Mouse (Mus musculus) hindbrain, embryonic 16.5 days (tissue): ENCODE measurements around the gene Sorcs2. TPM values are rescaled to one million over a fixed set of nuclear protein-coding genes. Genes with fewer than 3 reads are reported as not detected.

ENCODE experiments used
- ATAC-seq: fragments of 200-750 bp; cut with Nextera tagmentation; 2 replicates; pipeline ENCODE4 v1.8.0; 2017; ENCODE audit warnings: moderate TSS enrichment, moderate library complexity
- H3K27ac ChIP-seq: fragments of 300-500 bp; sonication (generic); 2 replicates; pipeline ENCODE4 v1.5.1; 2014; ENCODE audit warnings: low read depth, mild to moderate bottlenecking, control low read depth, low read length, moderate library complexity
- H3K27me3 ChIP-seq: fragments of 300-500 bp; sonication (generic); replicated peaks from 2 replicates; pipeline ENCODE4 v1.6.1; 2014; ENCODE audit warnings: low read length; ENCODE audit not compliant: control insufficient read depth, insufficient read depth
- H3K36me3 ChIP-seq: fragments of 300-500 bp; sonication (generic); 2 replicates; pipeline ENCODE4 v1.6.1; 2014; ENCODE audit warnings: mild to moderate bottlenecking, low read length, moderate library complexity, mixed read lengths; ENCODE audit not compliant: control insufficient read depth, insufficient read depth
- H3K4me1 ChIP-seq: fragments of 300-500 bp; sonication (generic); 2 replicates; pipeline ENCODE4 v1.6.1; 2014; ENCODE audit warnings: low read depth, low read length; ENCODE audit not compliant: control insufficient read depth, insufficient read depth
- H3K4me2 ChIP-seq: fragments of 300-500 bp; sonication (generic); 2 replicates; pipeline ENCODE4 v1.6.1; 2014; ENCODE audit warnings: mild to moderate bottlenecking, low read length, control low read depth, moderate library complexity
- H3K4me3 ChIP-seq: fragments of 300-500 bp; sonication (generic); 2 replicates; pipeline ENCODE4 v1.5.1; 2014; ENCODE audit warnings: mild to moderate bottlenecking, low read length, control low read depth, moderate library complexity
- H3K9ac ChIP-seq: fragments of 300-500 bp; sonication (generic); 2 replicates; pipeline ENCODE4 v1.6.1; 2014; ENCODE audit warnings: low read depth, mild to moderate bottlenecking, control low read depth, low read length, moderate library complexity
- H3K9me3 ChIP-seq: fragments of 300-500 bp; sonication (generic); 2 replicates; pipeline ENCODE4 v1.6.1; 2014; ENCODE audit warnings: mild to moderate bottlenecking, low read length, moderate library complexity; ENCODE audit not compliant: control insufficient read depth
- WGBS: fragments of 180-500 bp; shearing (Covaris S2); extraction: QIAGEN DNeasy Blood & Tissue Kit; methylation state at CpG from one replicate; pipeline ENCODE4 v1.1.7; 2014; 5-methylcytosine and 5-hydroxymethylcytosine counted together
- polyA plus RNA-seq: library from polyadenylated mRNA; unstranded; fragments of >200 nt; fragmentation: Nextera tagmentation; extraction: Ambion mirVana; gene quantifications from 2 replicates; pipeline ENCODE4 v1.2.1, GENCODE M21; 2015

Sorcs2 gene
- polyA plus RNA-seq, 1 experiment from 2014 or later, result 11.8 TPM

- Histone ChIP-seq H3K27ac (no peak overlapping the region), H3K9me3 (no peaks in the 10 kb centered on the region), H3K4me1 (peaks cover 2% of the 10 kb centered on the region; the same call in 1 of the 2 replicates), H3K4me2 (no peak overlapping the region), H3K4me3 (no peak overlapping the region), H3K27me3 (no peaks in the 10 kb centered on the region), H3K9ac (no peak overlapping the region), H3K36me3 (no peaks in the 10 kb centered on the region)
- WGBS, result 86% methylated on average over 4 of the region's 4 CpGs
- no peak for ATAC-seq
Observed at GRCm38 (mm10) chr5:36382721-36383120, 15.2 kb downstream of the Sorcs2 start.

GRCm38 (mm10) chr5:36382134-36382693 lies 15.7 kb downstream of the Sorcs2 start:
- H3K4me2 ChIP-seq, result no peak overlapping the region
- H3K9ac ChIP-seq, result no peak overlapping the region
- WGBS, result 77% methylated on average over 8 of the region's 8 CpGs
- peaks cover 2% of the 10 kb centered on the region for H3K4me1 ChIP-seq
- H3K36me3 ChIP-seq, result no peaks in the 10 kb centered on the region
- H3K27ac ChIP-seq, result no peak overlapping the region
- H3K4me3 ChIP-seq, result no peak overlapping the region
- no peaks in the 10 kb centered on the region for H3K27me3 ChIP-seq
- no peak for ATAC-seq
- H3K9me3 ChIP-seq, result no peaks in the 10 kb centered on the region

GRCm38 (mm10) chr5:36379938-36380511 lies 17.9 kb downstream of the Sorcs2 start:
- Histone ChIP-seq H3K9me3 (no peaks in the 10 kb centered on the region), H3K27me3 (no peaks in the 10 kb centered on the region), H3K4me2 (no peak overlapping the region), H3K36me3 (no peaks in the 10 kb centered on the region), H3K27ac (no peak overlapping the region), H3K9ac (no peak overlapping the region), H3K4me3 (no peak overlapping the region), H3K4me1 (peaks cover 10% of the 10 kb centered on the region)
- ATAC-seq, result no peak
- 76% methylated on average over 6 of the region's 6 CpGs for WGBS

- ATAC-seq, result no peak
- Histone ChIP-seq H3K27ac (no peak overlapping the region), H3K36me3 (no peaks in the 10 kb centered on the region), H3K9ac (no peak overlapping the region), H3K9me3 (no peaks in the 10 kb centered on the region), H3K4me2 (no peak overlapping the region), H3K27me3 (no peaks in the 10 kb centered on the region), H3K4me3 (no peak overlapping the region), H3K4me1 (peaks cover 17% of the 10 kb centered on the region)
- 88% methylated on average over 2 of the region's 2 CpGs for WGBS
Observed at GRCm38 (mm10) chr5:36378370-36378738, 19.6 kb downstream of the Sorcs2 start.

DNA sequence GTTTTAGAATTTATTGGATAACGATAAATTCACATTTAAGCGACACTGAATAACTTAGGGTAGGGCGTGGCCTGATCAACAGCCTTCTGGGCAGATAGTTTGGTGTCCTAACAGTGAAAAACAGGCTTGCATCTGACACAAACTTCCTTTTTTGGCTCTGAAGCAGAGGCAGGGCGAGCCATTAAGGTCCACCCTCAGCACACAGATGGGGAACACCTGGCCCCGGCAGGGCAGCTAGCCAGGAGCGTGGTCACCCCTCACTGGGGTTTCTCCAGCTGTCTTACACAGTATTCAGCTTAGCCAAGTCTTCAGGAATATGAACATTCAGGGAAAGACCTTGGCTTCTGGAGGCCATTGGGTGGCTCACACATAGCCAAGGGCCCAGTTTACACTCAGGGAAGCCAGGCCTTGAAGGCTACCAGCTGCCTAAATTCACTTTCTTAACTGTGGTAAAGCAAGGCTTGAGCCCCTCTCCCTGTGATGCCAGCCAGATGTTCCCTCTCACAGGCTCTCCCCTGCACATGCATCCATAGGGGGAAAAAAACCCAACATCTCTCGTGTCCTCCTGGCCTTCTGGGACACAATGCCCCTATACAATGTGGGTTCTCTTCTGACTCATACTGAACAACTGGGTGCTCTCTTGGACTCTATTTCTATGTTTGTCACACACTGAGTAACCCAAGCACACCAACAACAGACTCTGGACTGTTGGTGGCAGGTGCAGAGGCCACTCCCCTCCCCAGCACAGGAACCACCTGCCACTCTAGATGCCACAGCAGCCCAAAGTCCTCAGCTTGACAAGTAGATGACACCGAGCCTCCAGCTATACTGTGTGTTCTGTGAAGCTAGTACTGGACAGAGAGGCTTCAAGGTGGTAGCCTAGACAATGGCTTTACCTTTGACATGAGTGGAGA lies 20.2 kb downstream of the Sorcs2 start:
- WGBS, result 86% methylated on average over 8 of the region's 8 CpGs
- H3K4me1 ChIP-seq, result peaks cover 19% of the 10 kb centered on the region

GRCm38 (mm10) chr5:36375886-36376285 lies 22.1 kb downstream of the Sorcs2 start:
- Histone ChIP-seq H3K27ac (no peak overlapping the region), H3K4me2 (no peak overlapping the region), H3K27me3 (no peaks in the 10 kb centered on the region; the same call in 1 of the 2 replicates), H3K9ac (no peak overlapping the region), H3K4me1 (peaks cover 19% of the 10 kb centered on the region), H3K4me3 (no peak overlapping the region), H3K9me3 (no peaks in the 10 kb centered on the region), H3K36me3 (no peaks in the 10 kb centered on the region)
- 57% methylated on average over 8 of the region's 8 CpGs for WGBS
- ATAC-seq, result no peak

More for the DNA sequence above, 20.2 kb downstream of the Sorcs2 start:
- Histone ChIP-seq H3K27me3 (no peaks in the 10 kb centered on the region), H3K4me2 (no peak overlapping the region), H3K36me3 (no peaks in the 10 kb centered on the region), H3K9me3 (no peaks in the 10 kb centered on the region), H3K4me3 (no peak overlapping the region), H3K27ac (no peak overlapping the region), H3K9ac (no peak overlapping the region)
- ATAC-seq, result no peak

DNA sequence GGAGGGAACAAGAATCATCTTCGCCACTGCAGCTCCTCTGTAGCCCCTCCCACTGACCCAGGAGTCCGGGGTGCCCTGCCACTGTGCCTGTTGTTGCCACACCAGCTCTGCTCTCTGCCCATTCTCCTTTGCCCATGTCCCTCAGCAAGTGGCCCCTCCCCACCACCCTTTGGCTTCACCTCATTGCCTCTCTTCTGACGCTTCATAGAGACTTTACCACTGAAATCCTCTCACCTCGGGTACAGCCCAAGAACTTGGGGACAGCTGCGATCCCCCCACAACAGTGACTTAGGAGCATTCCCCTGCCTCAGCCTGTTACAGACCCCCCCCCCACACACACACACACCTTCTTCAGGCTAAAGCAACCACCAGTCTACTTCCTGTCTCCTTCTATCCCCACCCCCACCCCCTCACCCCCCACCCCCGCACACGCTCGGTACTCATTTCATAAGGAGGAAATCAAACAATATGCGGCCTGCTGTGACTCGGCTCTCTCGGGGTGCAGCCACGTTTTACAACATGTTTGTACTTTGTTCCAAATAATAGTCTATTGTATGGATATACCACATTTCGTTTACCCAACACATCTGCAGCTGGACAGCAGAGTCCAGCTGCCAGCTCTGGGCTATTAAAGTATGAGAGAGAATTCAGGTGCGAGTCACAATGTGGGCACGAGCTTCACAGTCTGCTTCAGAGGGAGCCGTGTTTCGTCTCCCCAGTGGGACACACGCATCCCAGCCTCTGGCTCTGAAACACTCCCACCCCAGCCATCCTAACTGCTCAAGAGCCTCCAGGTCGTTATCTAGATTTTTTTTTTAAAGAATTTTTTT lies 23.5 kb downstream of the Sorcs2 start:
- no peaks in the 10 kb centered on the region for H3K36me3 ChIP-seq
- H3K9me3 ChIP-seq, result no peaks in the 10 kb centered on the region
- H3K4me3 ChIP-seq, result no peak overlapping the region
- no peak overlapping the region for H3K4me2 ChIP-seq
- H3K9ac ChIP-seq, result no peak overlapping the region
- H3K27ac ChIP-seq, result no peak overlapping the region
- ATAC-seq, result no peak
- H3K4me1 ChIP-seq, result peaks cover 20% of the 10 kb centered on the region
- no peaks in the 10 kb centered on the region; the same call in 1 of the 2 replicates for H3K27me3 ChIP-seq
- 42% methylated on average over 19 of the region's 19 CpGs for WGBS

DNA sequence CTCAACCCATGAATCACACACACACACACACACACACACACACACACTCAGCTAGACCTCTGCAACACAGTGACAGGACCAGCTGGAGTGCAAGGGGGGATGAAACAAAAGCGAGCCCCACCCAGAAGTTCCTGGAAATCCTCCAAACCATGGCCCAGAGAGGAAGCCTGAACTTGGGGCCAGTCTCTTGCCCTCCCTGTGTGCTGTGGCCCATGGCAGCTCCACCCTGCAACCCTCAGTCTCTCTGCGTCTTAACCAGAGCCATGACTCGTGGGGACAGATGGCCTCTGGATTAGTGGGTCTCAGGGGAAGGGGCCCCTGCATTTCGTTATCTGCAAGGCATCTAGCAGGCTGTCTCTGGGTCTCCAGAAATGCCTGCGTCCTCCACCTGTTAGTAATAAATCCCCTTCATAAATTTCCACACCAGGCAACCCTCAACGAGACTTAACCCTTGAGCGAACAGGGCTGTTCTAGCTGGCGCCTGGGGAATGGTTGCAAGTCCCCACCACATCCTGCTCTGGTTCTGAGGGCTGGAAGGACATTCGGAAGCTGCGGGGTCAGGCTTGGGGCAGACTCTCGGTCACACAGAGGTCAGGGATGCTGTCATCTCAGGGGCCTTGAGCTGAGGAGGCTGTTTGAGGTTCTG lies 24.6 kb downstream of the Sorcs2 start:
- Histone ChIP-seq H3K36me3 (no peaks in the 10 kb centered on the region), H3K4me1 (peaks cover 30% of the 10 kb centered on the region), H3K9ac (no peak overlapping the region), H3K27me3 (no peaks in the 10 kb centered on the region; the same call in 1 of the 2 replicates), H3K4me2 (no peak overlapping the region), H3K27ac (no peak overlapping the region), H3K4me3 (no peak overlapping the region), H3K9me3 (no peaks in the 10 kb centered on the region)
- WGBS, result 44% methylated on average over 11 of the region's 11 CpGs
- no peak for ATAC-seq
